Mouse (Mus musculus) lung, adult 2 months (tissue): Measurements from ENCODE around the gene Adap1. TPM values are rescaled to one million over a fixed set of nuclear protein-coding genes. Genes with fewer than 3 reads are reported as not detected.
A peak's percentile ranks its signal among the peaks of the same experiment; 100 is the strongest.

ENCODE experiments used
- DNase-seq: peaks from one replicate; pipeline ENCODE4 v3.0.0; 2022
- H3K4me1 ChIP-seq: fragments of 200-500 bp; 2 replicates; pipeline ENCODE4 v1.6.1; 2011; ENCODE audit warnings: low read length; ENCODE audit not compliant: control insufficient read depth, insufficient read depth
- H3K4me3 ChIP-seq: fragments of 200-500 bp; replicated peaks from 2 replicates; pipeline ENCODE3; 2011; ENCODE audit warnings: low read depth, mild to moderate bottlenecking, control low read depth, low read length; ENCODE audit errors: extremely low read depth
- CTCF ChIP-seq: fragments of 200-500 bp; IDR thresholded peaks from 2 replicates; pipeline ENCODE4 v1.5.1; 2011; ENCODE audit warnings: mild to moderate bottlenecking, low read length, control low read depth; ENCODE audit not compliant: insufficient read depth
- POLR2A ChIP-seq: fragments of 200-500 bp; IDR thresholded peaks from 2 replicates; pipeline ENCODE4 v1.6.1; 2011; ENCODE audit warnings: low read depth, mild to moderate bottlenecking, control low read depth, low read length, borderline replicate concordance; ENCODE audit errors: extremely low read depth
- WGBS: fragments of 180-500 bp; shearing (Covaris S2); methylation state at CpG from one replicate; pipeline ENCODE4 v1.1.7; 2018; 5-methylcytosine and 5-hydroxymethylcytosine counted together
- polyA plus RNA-seq: library from polyadenylated mRNA; depleted of rRNA; stranded (reverse); fragments of >200 nt; gene quantifications from 2 replicates; pipeline ENCODE4 v1.2.3, GENCODE M21; 2012; rRNA removed

The Adap1 gene
- polyA plus RNA-seq = 12.1 and 13.8 TPM in 2 replicates

DNA sequence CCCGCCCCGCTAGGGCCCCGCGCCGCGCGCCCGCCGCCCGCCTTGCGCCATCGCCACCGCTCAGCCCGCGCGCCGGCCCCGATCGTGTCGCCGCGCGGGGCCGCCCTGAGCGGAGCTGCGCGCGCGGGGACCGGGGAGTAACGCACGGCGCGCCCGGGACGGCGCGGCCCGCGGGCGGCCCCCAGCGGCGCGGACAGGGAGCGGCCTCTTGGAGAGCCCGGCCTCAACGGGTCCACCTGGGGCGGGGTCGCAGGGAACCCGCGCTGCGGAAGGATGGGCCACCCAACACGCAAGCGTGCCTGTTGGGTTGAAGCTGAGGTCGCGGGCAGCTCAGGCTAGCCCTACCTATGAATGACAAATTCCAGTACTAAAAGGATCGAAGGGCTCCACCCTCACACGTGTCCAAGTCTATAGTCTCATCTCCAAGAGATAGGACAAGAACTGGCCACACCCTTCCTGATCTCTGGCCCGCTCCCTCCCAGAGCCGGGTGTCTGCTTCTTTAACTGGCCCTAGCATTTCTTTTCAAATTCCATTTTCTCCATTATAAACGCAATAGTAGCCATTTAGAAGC is at the start of gene Adap1:
TSS of gene Adap1 (minus strand) at position 228 of the 572 bp plus-strand sequence.
- TF ChIP-seq CTCF (no peak), POLR2A (no peak)
- WGBS = 9% methylated on average over 60 of the region's 61 CpGs
- H3K4me1 ChIP-seq = peaks cover 4% of the 10 kb centered on the region
- H3K4me3 ChIP-seq = peak within 1 kb of the TSS; percentile 27
- peak; percentile 54 for DNase-seq

DNA sequence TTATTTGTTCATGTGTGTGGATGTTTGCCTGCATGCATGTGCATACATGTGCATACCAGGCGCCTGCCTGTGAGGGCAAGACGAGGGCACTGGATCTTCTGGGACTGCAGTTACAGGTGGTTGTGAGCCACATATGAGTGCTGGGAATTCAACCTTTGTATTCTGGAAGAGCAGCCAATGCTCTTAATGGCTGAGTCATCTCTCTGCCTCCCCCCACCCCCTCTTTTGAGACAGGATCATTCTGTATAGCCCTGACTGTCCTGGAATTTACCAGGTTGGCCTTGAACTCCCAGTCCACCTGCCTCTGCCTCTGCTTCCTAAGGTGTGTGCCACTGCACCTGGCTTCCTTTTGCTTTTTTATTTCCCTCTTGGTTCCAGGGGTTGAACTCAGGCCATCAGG is 49.4 kb upstream of the Adap1 start:
- 88% methylated on average over 2 of the region's 2 CpGs for WGBS
- H3K4me3 ChIP-seq = no peak overlapping the region
- no peak for TF ChIP-seq CTCF
- TF ChIP-seq POLR2A = no peak
- H3K4me1 ChIP-seq = peaks cover 52% of the 10 kb centered on the region
- no peak for DNase-seq

DNA sequence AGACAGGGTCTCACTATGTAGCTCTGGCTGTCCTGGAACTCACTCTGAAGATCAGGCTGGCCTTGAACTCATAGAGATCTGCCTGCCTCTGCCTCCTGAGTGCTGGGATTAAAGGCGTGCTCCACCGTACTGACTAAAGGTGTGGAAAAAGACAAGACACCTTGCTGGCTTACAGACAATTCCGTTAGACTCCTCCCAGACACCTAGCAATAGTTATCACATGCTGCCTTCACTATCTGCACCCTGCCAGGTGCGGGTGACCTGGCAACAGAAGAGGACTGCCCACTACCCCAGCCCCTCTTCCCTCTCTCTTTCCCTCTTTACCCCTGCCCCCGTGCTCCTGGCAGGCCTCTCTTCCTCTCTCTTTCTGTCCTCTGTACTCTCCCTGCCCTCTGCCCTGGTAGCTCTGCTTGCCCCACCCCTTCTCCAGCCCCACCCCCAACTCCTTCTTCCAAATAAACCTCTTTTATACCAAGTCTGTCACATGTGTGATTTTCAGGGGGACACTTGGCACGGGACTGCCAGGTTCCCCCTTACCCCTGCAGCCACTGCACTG is 48.5 kb upstream of the Adap1 start:
- 65% methylated on average over 6 of the region's 6 CpGs for WGBS
- DNase-seq = no peak

DNA sequence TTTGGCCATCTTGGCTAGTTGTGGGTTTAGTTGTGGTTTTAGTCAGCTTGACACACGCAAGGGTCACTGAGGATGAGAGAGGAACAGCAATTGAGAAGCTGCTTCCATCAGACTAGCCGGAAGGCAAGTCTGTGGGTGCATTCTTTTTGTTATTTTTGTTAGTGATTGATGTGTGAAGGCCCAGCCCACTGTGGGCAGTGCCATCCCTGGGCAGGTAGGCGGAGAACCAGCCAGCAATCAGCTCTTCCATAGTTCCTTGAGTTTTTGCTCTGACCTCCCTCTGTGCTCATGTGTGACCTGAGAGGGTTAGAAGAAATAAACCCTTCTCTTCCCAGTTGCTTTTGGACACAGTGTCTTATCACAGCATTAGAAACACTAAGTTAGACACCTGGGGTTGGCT is 47.7 kb upstream of the Adap1 start:
- H3K4me1 ChIP-seq = peaks cover 37% of the 10 kb centered on the region
- no peak for TF ChIP-seq CTCF
- TF ChIP-seq POLR2A = no peak
- 58% methylated on average over 3 of the region's 3 CpGs for WGBS

More for the DNA sequence above, 48.5 kb upstream of the Adap1 start:
- TF ChIP-seq POLR2A = no peak
- TF ChIP-seq CTCF = no peak
- Histone ChIP-seq H3K4me1 (peaks cover 43% of the 10 kb centered on the region), H3K4me3 (no peak overlapping the region)

DNA sequence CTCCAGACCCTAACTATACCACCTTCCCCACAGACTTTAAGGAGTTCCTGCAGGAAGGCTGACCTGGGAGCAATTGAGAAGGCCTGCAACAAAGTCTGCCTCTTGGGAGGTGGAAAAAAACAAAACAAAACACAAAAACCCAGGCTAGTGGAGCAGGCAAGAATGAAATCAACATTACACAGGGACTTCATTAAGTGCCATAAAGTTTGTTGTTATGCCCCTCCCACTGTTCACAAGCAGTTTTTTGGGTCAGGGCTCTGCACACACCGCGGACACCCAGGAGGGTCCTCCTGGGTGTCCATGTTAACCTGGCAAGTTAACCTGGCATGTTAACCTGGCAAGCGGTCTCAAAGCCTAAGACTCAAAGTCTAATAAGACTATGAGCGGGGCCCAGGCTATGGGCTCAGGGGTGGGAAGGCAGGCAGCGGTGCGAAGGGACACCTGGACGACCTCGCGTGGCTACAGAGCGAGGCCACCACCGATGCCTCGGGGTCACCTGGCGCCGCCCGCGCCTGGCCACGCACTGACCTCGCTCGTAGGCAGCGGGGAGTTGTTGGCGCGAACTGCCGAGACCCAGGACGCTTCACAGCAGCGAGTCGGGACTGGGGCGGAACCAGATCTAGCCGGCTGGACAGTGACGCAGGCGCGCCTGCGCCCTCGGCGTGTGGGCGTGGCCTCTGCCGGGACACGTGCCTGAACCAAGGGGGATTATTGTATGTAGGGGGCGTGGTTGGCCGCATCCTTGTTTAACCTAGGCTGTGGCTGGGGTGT is 46.4 kb upstream of the Adap1 start:
- TF ChIP-seq CTCF (no peak), POLR2A (peak; percentile 99)
- peaks cover 25% of the 10 kb centered on the region for H3K4me1 ChIP-seq
- DNase-seq = peak; percentile 94
- WGBS = under 1% methylated on average over 39 of the region's 39 CpGs
- H3K4me3 ChIP-seq = peak overlapping the region; percentile 88

More for the DNA sequence above, 47.7 kb upstream of the Adap1 start:
- DNase-seq = no peak
- no peak overlapping the region for H3K4me3 ChIP-seq

DNA sequence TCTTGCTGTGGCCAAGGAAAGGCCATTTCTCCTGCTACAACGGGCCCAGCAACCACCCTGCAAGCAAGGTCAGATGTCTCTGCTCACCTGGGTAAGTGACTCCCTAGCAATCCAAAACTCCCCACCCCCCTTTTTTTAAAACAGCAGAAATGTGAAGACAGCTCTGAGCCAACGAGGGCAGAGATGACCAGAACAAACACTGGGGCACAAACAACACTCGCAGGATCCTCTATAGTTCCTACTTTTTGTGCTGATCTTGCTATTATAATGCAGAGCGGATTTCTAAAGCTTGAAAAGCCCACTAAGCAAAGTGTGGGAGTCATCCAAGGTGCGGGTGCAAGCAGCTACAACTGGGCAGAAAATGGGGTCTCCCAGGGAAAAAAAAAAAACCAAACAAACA is 45.7 kb upstream of the Adap1 start:
- peaks cover 26% of the 10 kb centered on the region for H3K4me1 ChIP-seq
- H3K4me3 ChIP-seq = peak overlapping the region; percentile 21

DNA sequence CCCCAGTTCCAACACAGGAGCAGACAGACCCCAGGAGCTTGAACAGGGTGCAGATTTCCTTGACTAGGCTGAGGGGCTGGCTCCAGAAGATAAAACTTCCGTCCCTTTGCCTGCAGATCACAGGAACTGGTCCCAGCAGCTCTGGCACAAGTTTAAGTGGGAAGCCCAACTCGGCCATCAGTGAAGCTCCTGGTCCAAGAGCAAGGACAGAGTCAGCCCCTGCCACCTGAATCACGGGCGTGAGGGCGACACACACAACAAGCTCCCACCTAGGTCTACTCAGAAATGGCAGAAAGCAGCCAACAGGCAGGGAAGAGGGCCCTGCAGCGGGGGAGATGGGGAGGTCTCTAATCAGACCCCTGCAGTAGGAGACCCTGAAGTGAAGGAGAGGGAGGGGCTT is 44.9 kb upstream of the Adap1 start:
- Histone ChIP-seq H3K4me3 (no peak overlapping the region), H3K4me1 (peaks cover 29% of the 10 kb centered on the region)
- WGBS = 73% methylated on average over 6 of the region's 6 CpGs
- no peak for TF ChIP-seq CTCF
- no peak for TF ChIP-seq POLR2A
- DNase-seq = no peak

More for the DNA sequence above, 45.7 kb upstream of the Adap1 start:
- TF ChIP-seq CTCF (no peak), POLR2A (no peak)
- WGBS = 42% methylated on average over 5 of the region's 5 CpGs
- DNase-seq = no peak

DNA sequence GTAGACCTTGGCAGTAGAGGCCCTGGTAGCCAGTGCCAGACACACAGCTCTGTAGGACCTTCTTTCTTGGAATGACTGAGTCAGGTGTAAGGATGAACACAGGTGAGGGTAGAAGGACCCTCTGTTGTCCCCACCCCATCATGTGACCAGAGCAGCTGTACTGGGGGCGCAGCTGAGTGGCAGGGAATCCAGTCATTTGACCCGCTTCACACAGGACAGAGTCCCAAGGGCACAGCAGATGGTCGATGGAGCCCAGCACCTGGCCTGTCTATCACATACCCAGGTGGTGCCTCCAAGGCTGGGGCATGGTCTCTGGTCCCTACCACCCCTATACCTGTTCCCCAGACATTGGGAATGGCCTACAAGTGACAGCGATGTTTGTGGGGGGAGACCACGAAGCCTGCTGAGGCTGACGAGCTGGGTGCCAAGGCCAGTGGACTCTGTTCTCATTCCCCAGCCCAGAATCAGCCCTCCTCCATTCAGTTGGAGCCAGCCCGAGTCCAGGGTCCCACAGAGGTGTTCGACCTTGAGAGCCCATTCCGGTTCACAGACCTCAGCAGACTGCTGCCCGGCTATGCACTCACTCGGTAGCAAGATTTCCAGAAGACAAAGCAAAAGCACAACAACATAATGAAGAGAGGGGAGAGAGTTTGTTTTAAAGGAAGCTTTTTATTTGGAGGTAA is 43.4 kb upstream of the Adap1 start:
- H3K4me1 ChIP-seq = peaks cover 36% of the 10 kb centered on the region
- TF ChIP-seq POLR2A = no peak
- no peak for TF ChIP-seq CTCF
- 85% methylated on average over 11 of the region's 11 CpGs for WGBS
- DNase-seq = no peak
- H3K4me3 ChIP-seq = no peak overlapping the region

DNA sequence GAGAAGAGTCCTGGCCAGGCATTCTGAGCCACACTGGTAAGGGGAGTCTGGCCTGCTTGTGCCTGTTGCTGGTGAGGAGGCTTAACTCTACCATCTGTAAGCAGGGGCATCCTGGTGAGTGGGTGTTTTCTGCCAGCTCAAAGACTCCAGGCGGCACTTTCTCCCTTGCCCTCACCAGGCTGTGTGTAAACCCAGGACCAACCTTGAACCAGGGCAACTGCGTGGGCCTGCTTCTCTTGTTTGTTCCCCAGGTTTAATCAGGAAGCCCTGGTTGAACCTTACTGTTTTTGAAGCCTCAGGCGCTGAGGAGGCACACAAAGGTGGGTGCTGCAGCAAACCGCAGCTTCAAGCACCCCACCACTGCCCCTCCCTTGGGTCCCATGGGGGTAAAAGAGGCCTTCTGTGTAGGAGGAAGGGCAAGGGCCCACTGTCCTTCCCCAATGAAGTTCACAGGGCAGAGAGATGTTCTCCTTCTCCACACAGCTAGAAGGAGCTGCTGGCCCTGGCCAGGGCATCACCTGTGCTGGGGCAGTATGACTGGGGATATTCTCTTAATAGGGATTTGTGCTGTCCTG is 42.5 kb upstream of the Adap1 start:
- no peak overlapping the region for H3K4me3 ChIP-seq
- peaks cover 32% of the 10 kb centered on the region for H3K4me1 ChIP-seq
- no peak for TF ChIP-seq CTCF
- no peak for TF ChIP-seq POLR2A
- DNase-seq = no peak
- WGBS = 76% methylated on average over 4 of the region's 4 CpGs
